Mouse (Mus musculus) embryonic facial prominence, embryonic 10.5 days (tissue): ENCODE data around the gene Madcam1. TPM values are rescaled to one million over a fixed set of nuclear protein-coding genes. Genes with fewer than 3 reads are reported as not detected.
A peak's percentile ranks its signal among the peaks of the same experiment; 100 is the strongest.

ENCODE experiments used
- DNase-seq: peaks from one replicate; pipeline ENCODE4 v3.0.0-alpha.2; 2017; ENCODE audit warnings: low spot score
- H3K27ac ChIP-seq: fragments of 300-500 bp; sonication (generic); replicated peaks from 2 replicates; pipeline ENCODE4 v1.5.1; 2016; ENCODE audit warnings: mild to moderate bottlenecking
- H3K27me3 ChIP-seq: fragments of 300-500 bp; sonication (generic); replicated peaks from 2 replicates; pipeline ENCODE4 v1.6.1; 2016; ENCODE audit warnings: low read depth, mild to moderate bottlenecking; ENCODE audit not compliant: poor library complexity, severe bottlenecking
- H3K36me3 ChIP-seq: fragments of 300-500 bp; sonication (generic); replicated peaks from 2 replicates; pipeline ENCODE4 v1.6.1; 2016; ENCODE audit warnings: mild to moderate bottlenecking, moderate library complexity
- H3K4me1 ChIP-seq: fragments of 300-500 bp; sonication (generic); 2 replicates; pipeline ENCODE4 v1.6.1; 2016
- H3K4me3 ChIP-seq: fragments of 300-500 bp; sonication (generic); 2 replicates; pipeline ENCODE4 v1.5.1; 2016; ENCODE audit warnings: mild to moderate bottlenecking, moderate library complexity
- H3K9me3 ChIP-seq: fragments of 300-500 bp; sonication (generic); 2 replicates; pipeline ENCODE4 v1.6.1; 2016; ENCODE audit warnings: mild to moderate bottlenecking
- WGBS: fragments of 180-500 bp; shearing (Covaris S2); methylation state at CpG from one replicate; pipeline ENCODE4 v1.1.7; 2016; 5-methylcytosine and 5-hydroxymethylcytosine counted together
- polyA plus RNA-seq: library from polyadenylated mRNA; unstranded; fragments of >200 nt; fragmentation: Nextera tagmentation; extraction: Ambion mirVana; gene quantifications from 2 replicates; pipeline ENCODE4 v1.2.1, GENCODE M21; 2016

Madcam1 gene
- polyA plus RNA-seq = 2.5 and 3.2 TPM in 2 replicates

DNA sequence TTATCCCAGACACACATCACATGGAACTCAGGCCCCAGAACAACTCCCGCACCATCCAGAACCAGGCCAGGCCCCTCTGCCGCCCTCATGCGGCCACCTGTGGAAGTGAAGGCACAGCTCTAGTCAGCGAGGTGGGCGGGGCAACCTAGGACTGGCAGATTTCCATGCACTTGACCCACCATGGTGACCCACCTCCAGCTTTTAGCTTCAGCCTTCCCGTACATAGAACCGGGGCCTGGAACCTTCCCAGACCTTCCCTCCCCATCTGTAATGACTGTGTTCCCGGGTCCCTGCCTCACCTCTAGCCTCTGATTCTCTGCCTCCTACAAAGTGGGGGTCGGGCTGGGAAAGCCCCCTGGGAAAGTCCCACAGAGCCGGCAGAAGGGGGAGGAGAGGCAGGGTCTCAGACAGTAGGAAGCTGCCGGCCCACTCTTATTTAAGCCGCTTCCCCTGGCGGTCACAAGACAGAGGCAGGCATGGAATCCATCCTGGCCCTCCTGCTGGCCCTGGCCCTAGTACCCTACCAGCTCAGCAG lies at the start of gene Madcam1:
Madcam1 (plus strand) TSS at position 429 of the 535 bp plus-strand sequence.
- Histone ChIP-seq H3K9me3 (no peaks in the 10 kb centered on the region), H3K27me3 (no peaks in the 10 kb centered on the region; the same call in 1 of the 2 replicates), H3K4me3 (peak within 1 kb of the TSS; percentile 23), H3K36me3 (no peaks in the 10 kb centered on the region), H3K4me1 (peaks cover 11% of the 10 kb centered on the region), H3K27ac (peak within 1 kb of the TSS; percentile 4; the same call in 1 of the 2 replicates)
- peak; percentile 90 for DNase-seq
- WGBS = 10% methylated on average over 13 of the region's 13 CpGs

- 11% methylated on average over 8 of the region's 8 CpGs for WGBS
- peaks cover 45% of the 10 kb centered on the region for H3K4me1 ChIP-seq
- no peak overlapping the region for H3K27ac ChIP-seq
Measured at GRCm38 (mm10) chr10:79615860-79616259, 48.5 kb upstream of the Madcam1 start.

GRCm38 (mm10) chr10:79616376-79616775 lies 48.0 kb upstream of the Madcam1 start:
- WGBS = 88% methylated on average over 5 of the region's 5 CpGs
- Histone ChIP-seq H3K4me3 (no peak overlapping the region), H3K27me3 (peaks cover 33% of the 10 kb centered on the region), H3K9me3 (no peaks in the 10 kb centered on the region), H3K4me1 (peaks cover 44% of the 10 kb centered on the region), H3K36me3 (peaks cover 11% of the 10 kb centered on the region; the same call in 1 of the 2 replicates), H3K27ac (no peak overlapping the region)
- no peak for DNase-seq

More at GRCm38 (mm10) chr10:79615860-79616259, 48.5 kb upstream of the Madcam1 start:
- Histone ChIP-seq H3K9me3 (no peaks in the 10 kb centered on the region), H3K27me3 (peaks cover 39% of the 10 kb centered on the region), H3K36me3 (peaks cover 11% of the 10 kb centered on the region; the same call in 1 of the 2 replicates), H3K4me3 (no peak overlapping the region)
- DNase-seq = peak; percentile 16

GRCm38 (mm10) chr10:79623950-79624349 lies 40.4 kb upstream of the Madcam1 start:
- 72% methylated on average over 12 of the region's 12 CpGs for WGBS
- Histone ChIP-seq H3K27me3 (no peaks in the 10 kb centered on the region), H3K4me3 (no peak overlapping the region), H3K27ac (no peak overlapping the region), H3K4me1 (peaks cover 16% of the 10 kb centered on the region; the same call in 1 of the 2 replicates), H3K9me3 (no peaks in the 10 kb centered on the region), H3K36me3 (peaks cover 34% of the 10 kb centered on the region)
- DNase-seq = no peak

GRCm38 (mm10) chr10:79625398-79625797 lies 39.0 kb upstream of the Madcam1 start:
- Histone ChIP-seq H3K27me3 (no peaks in the 10 kb centered on the region), H3K36me3 (peaks cover 40% of the 10 kb centered on the region), H3K9me3 (no peaks in the 10 kb centered on the region), H3K4me1 (peaks cover 9% of the 10 kb centered on the region; the same call in 1 of the 2 replicates), H3K4me3 (no peak overlapping the region), H3K27ac (no peak overlapping the region)
- DNase-seq = no peak
- WGBS = 81% methylated on average over 9 of the region's 9 CpGs

DNA sequence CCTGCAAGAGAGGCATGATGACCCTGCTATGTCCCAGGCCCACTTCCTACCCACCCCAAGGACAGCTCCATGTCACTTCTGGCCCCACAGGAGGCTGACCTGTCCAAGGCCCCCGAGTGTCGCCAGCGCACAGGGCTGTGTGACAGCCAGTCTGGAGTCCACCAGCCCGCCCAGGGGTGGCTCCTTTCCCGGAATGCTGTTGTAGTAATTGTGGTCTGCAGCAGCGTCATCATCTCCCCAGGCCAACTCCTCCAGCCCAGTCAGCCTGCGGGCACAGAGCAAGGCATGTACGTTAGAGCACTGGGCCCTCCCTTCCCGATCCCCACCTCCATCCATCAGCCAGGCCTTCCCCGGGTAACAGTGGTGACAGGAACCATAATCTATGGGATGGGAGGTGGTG lies 38.2 kb upstream of the Madcam1 start:
- Histone ChIP-seq H3K4me1 (peaks cover 4% of the 10 kb centered on the region; the same call in 1 of the 2 replicates), H3K27me3 (no peaks in the 10 kb centered on the region), H3K9me3 (no peaks in the 10 kb centered on the region), H3K36me3 (peaks cover 37% of the 10 kb centered on the region), H3K27ac (no peak overlapping the region), H3K4me3 (no peak overlapping the region)
- DNase-seq = no peak
- 90% methylated on average over 10 of the region's 10 CpGs for WGBS

DNA sequence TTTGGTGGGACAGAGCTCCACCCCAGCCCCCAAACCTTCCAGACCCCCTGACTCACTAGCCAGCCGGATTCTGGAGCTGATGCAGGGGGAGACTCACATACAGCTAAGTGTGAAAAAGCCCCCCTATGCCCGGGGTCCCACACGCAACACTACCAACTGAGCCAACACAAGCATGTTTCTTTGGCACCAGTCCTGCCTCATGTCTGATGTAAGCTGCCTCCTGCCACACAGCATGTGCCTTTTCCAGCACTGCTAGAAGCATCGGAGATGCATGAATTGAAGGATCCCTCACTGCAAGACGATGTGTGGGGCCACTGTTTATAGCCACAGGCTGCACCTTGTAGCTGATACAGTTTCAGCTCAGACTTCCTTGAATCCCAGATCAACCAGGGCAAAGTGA lies 36.0 kb upstream of the Madcam1 start:
- H3K36me3 ChIP-seq = peaks cover 36% of the 10 kb centered on the region
- 86% methylated on average over 5 of the region's 5 CpGs for WGBS
- no peaks in the 10 kb centered on the region for H3K9me3 ChIP-seq

GRCm38 (mm10) chr10:79631432-79631831 lies 32.9 kb upstream of the Madcam1 start:
- H3K27me3 ChIP-seq = 0 out of 2 replicates have a peak, but pooled peaks cover 3% of the 10 kb centered on the region
- H3K9me3 ChIP-seq = no peaks in the 10 kb centered on the region
- H3K4me3 ChIP-seq = no peak overlapping the region
- no peak for DNase-seq
- H3K27ac ChIP-seq = no peak overlapping the region
- WGBS = 90% methylated on average over 4 of the region's 4 CpGs
- peaks cover 21% of the 10 kb centered on the region for H3K36me3 ChIP-seq
- H3K4me1 ChIP-seq = peaks cover 13% of the 10 kb centered on the region

More for the DNA sequence above, 36.0 kb upstream of the Madcam1 start:
- Histone ChIP-seq H3K27me3 (no peaks in the 10 kb centered on the region), H3K27ac (no peak overlapping the region), H3K4me3 (no peak overlapping the region), H3K4me1 (peaks cover 5% of the 10 kb centered on the region; the same call in 1 of the 2 replicates)
- no peak for DNase-seq

DNA sequence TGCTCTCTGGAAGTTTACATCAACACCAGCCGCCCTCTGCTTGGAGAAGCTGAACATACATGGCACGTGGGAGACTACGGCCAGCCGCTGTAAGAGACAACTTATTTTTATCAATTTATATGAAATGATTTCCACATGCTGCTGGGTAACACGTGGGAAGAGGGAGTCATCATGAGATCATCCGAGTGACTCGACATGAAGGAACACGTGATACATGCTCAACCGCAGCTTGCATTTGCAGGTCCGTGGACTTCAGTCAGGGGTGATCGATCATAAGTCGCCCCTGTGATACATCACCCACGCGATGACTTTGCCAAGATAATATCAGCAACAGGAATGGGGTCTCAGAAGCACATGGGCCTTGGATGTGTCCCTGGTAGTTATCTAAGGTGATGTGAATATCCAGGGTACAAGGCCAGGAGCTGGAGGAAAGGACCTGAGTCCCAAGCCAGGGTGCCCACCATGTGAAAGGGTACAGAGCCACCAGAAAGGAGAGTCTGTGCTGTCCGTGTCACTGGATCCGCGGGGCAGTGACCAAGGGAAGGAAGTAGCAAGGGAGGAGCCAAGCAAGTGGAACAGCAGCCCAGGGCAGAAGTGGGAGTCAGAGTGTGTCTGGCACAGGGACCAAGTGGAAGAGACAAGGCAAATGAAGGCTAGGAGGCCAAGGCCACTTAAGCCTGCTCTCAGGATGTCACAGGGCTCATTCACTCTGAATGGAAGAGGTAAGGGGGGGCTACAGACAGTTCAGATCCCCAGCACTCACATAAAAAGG lies 31.2 kb upstream of the Madcam1 start:
- Histone ChIP-seq H3K36me3 (peaks cover 15% of the 10 kb centered on the region), H3K27ac (no peak overlapping the region), H3K27me3 (peaks cover 9% of the 10 kb centered on the region), H3K4me1 (peaks cover 29% of the 10 kb centered on the region), H3K9me3 (no peaks in the 10 kb centered on the region), H3K4me3 (no peak overlapping the region)
- DNase-seq = no peak
- 84% methylated on average over 17 of the region's 17 CpGs for WGBS

DNA sequence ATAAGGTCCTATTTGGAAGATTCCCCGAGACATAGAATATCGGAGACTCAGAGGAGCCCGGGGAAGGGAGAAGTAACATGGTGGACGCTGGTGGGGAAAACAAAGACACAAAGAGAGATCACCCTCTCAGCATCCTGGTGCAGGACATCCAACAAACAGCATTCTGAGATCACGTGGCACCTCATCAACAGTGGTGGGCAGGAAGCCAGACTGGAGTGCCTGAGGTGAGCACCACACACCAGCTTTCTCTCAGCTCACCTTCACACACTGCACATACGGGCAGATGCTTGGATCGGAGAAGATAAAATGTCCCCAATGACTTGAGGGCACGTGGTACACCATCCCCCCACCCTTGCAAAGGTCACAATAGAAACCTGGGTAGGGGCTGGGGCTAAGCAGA lies 28.1 kb upstream of the Madcam1 start:
- H3K27ac ChIP-seq = no peak overlapping the region
- H3K36me3 ChIP-seq = no peaks in the 10 kb centered on the region
- no peaks in the 10 kb centered on the region for H3K9me3 ChIP-seq
- peak overlapping the region; percentile 91 for H3K4me3 ChIP-seq
- 82% methylated on average over 8 of the region's 8 CpGs for WGBS
- no peak for DNase-seq
- H3K27me3 ChIP-seq = peaks cover 35% of the 10 kb centered on the region
- peaks cover 44% of the 10 kb centered on the region for H3K4me1 ChIP-seq

DNA sequence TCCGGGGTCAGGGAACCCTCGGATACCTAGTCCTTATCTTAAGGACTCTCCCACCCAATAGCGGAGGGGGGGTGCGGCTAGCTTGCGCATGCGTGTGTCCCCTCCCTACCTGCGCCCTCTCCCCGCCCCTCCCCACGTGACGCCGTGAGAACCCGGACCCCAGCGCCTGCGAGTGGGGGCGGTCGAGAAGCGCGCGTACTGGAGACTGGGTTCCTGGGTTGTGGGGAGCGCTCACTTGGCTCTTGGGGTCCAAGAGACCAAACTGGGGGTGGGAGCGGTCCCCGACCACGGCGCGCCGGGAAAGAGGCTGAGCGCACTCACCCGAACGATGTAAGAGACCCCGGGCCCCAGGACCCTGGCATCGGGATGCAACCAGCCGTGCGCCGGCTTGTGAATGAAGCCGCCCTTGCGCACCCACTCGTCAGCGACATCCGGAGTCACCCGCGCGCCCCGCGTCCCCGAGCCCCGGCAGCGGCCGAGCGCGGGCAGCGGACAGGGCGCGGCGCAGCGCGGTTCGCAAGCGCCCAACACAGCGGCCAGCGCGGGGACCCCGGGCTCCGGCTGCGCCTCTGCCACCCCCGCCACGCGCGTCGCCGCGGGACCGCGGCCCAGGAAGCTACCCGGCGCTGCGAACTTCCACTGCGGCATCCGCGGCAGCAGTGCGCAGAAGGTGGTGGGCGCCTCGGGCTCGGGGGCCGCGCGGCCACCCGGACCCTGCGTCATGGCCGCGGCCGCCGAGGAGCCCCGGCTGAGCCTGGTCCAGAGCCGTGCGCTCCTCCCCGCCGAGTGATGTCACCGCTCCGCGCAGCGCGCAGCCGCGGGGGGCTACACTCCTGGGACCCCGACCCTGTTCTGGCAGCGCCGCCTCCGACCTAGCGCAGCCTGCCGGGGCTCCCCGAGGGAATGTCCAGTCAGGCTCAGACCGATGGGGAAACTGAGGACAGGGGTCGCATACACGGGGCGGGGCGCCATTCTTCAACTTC lies 26.9 kb upstream of the Madcam1 start, which contains the start of gene Shc2:
Shc2 (minus strand) TSS at position 791 of the 983 bp plus-strand sequence.
- Histone ChIP-seq H3K36me3 (no peaks in the 10 kb centered on the region), H3K9me3 (no peaks in the 10 kb centered on the region), H3K27me3 (peaks cover 35% of the 10 kb centered on the region), H3K4me1 (peaks cover 44% of the 10 kb centered on the region), H3K27ac (peak within 1 kb of the TSS; percentile 92), H3K4me3 (peak within 1 kb of the TSS; percentile 91)
- peak; percentile 88 for DNase-seq
- under 1% methylated on average over 116 of the region's 116 CpGs for WGBS
